Mouse (Mus musculus): ENCODE results near the gene Ptpn6.
"Not testable (repeated sequence)": the region's sequence is repeated elsewhere in the genome, so short reads cannot be mapped to it uniquely, and the experiment has no call there.

Ptpn6 gene

GRCm38 (mm10) chr6:124699962-124700610, 38.4 kb downstream of the Ptpn6 start:
- peak; percentile 37 to 66 for DNase-seq (ENCODE audit: low spot score in 2 of 2)

- DNase-seq (ENCODE audit: low spot score in 2 of 2): no peak
Observed at GRCm38 (mm10) chr6:124699366-124699765, 39.1 kb downstream of the Ptpn6 start.

- no peak for DNase-seq (ENCODE audit: low spot score in 2 of 2)
Observed at GRCm38 (mm10) chr6:124698751-124699150, 39.8 kb downstream of the Ptpn6 start.

GRCm38 (mm10) chr6:124696441-124697150, 41.9 kb downstream of the Ptpn6 start:
- no peak for DNase-seq (ENCODE audit: low spot score in 2 of 2)

- DNase-seq (ENCODE audit: low spot score in 2 of 2): peak in 1 of 2 experiments; percentile 48
Observed at GRCm38 (mm10) chr6:124694166-124694955, 44.2 kb downstream of the Ptpn6 start.

- no peak for DNase-seq (ENCODE audit: low spot score in 2 of 2)
Observed at GRCm38 (mm10) chr6:124693243-124693981, 45.1 kb downstream of the Ptpn6 start.

GRCm38 (mm10) chr6:124690517-124690916, 48.0 kb downstream of the Ptpn6 start:
- DNase-seq (ENCODE audit: low spot score in 2 of 2): no peak

GRCm38 (mm10) chr6:124689011-124689410, 49.5 kb downstream of the Ptpn6 start:
- DNase-seq (ENCODE audit: low spot score in 2 of 2): no peak

- no peak for DNase-seq (ENCODE audit: low spot score in 2 of 2)
Observed at GRCm38 (mm10) chr6:124688151-124688758, 50.3 kb downstream of the Ptpn6 start.

GRCm38 (mm10) chr6:124686644-124687043, 51.9 kb downstream of the Ptpn6 start:
- not testable (repeated sequence) for DNase-seq (ENCODE audit: low spot score in 2 of 2)

- no peak for DNase-seq (ENCODE audit: low spot score in 2 of 2)
Observed at GRCm38 (mm10) chr6:124685606-124686386, 52.7 kb downstream of the Ptpn6 start.

- DNase-seq (ENCODE audit: low spot score in 2 of 2): no peak
Observed at GRCm38 (mm10) chr6:124683591-124684417, 54.7 kb downstream of the Ptpn6 start.

GRCm38 (mm10) chr6:124682291-124682690, 56.2 kb downstream of the Ptpn6 start:
- DNase-seq (ENCODE audit: low spot score in 2 of 2): not testable (repeated sequence)

- no peak for DNase-seq (ENCODE audit: low spot score in 2 of 2)
Observed at GRCm38 (mm10) chr6:124679486-124679885, 59.0 kb downstream of the Ptpn6 start.

GRCm38 (mm10) chr6:124678769-124679168, 59.7 kb downstream of the Ptpn6 start:
- DNase-seq (ENCODE audit: low spot score in 2 of 2): no peak

GRCm38 (mm10) chr6:124676171-124676570, 62.3 kb downstream of the Ptpn6 start:
- DNase-seq (ENCODE audit: low spot score in 2 of 2): no peak

GRCm38 (mm10) chr6:124674591-124674990, 63.9 kb downstream of the Ptpn6 start:
- DNase-seq (ENCODE audit: low spot score in 2 of 2): no peak

GRCm38 (mm10) chr6:124673619-124674018, 64.9 kb downstream of the Ptpn6 start:
- peak; percentile 41 to 56 for DNase-seq (ENCODE audit: low spot score in 2 of 2)

GRCm38 (mm10) chr6:124672100-124672499, 66.4 kb downstream of the Ptpn6 start:
- DNase-seq (ENCODE audit: low spot score in 2 of 2): no peak
